Mouse (Mus musculus): Measurements from ENCODE around the gene Mcts2. TPM values are rescaled to one million over a fixed set of nuclear protein-coding genes. Genes with fewer than 3 reads are reported as not detected.

Gene Mcts2
- polyA plus RNA-seq, 1 experiment from 2014 or later = 23.0 TPM

GRCm38 (mm10) chr2:152705993-152706571 lies 19.2 kb downstream of the Mcts2 start:
- 77% methylated on average over 22 of the region's 22 CpGs for WGBS
- H3K27me3 ChIP-seq (replicated peaks) = no peaks in the 10 kb centered on the region
- peak overlapping the region; percentile 92 for H3K27ac ChIP-seq (replicated peaks)
- H3K4me2 ChIP-seq = no peak overlapping the region
- no peak overlapping the region for H3K4me3 ChIP-seq
- no peak for ATAC-seq (ENCODE audit: extremely low read depth, insufficient number of reproducible peaks, low FRiP score, low TSS enrichment)
- peak overlapping the region; percentile 56 for H3K9ac ChIP-seq
- peaks cover 33% of the 10 kb centered on the region for H3K4me1 ChIP-seq
- H3K36me3 ChIP-seq = peaks cover 62% of the 10 kb centered on the region
- no peaks in the 10 kb centered on the region for H3K9me3 ChIP-seq

- peak overlapping the region; percentile 53 for H3K4me3 ChIP-seq
- H3K9me3 ChIP-seq = no peaks in the 10 kb centered on the region
- ATAC-seq (ENCODE audit: extremely low read depth, insufficient number of reproducible peaks, low FRiP score, low TSS enrichment) = no peak; the same call in 1 of the 2 replicates
- no peaks in the 10 kb centered on the region for H3K27me3 ChIP-seq (replicated peaks)
- H3K4me1 ChIP-seq = peaks cover 33% of the 10 kb centered on the region
- H3K36me3 ChIP-seq = peaks cover 51% of the 10 kb centered on the region
- WGBS = 6% methylated on average over 7 of the region's 7 CpGs
- H3K27ac ChIP-seq (replicated peaks) = peak overlapping the region; percentile 92
- peak overlapping the region; percentile 86 for H3K9ac ChIP-seq
- peak overlapping the region; percentile 73 for H3K4me2 ChIP-seq
Observed at GRCm38 (mm10) chr2:152707186-152707585, 20.4 kb downstream of the Mcts2 start.

DNA sequence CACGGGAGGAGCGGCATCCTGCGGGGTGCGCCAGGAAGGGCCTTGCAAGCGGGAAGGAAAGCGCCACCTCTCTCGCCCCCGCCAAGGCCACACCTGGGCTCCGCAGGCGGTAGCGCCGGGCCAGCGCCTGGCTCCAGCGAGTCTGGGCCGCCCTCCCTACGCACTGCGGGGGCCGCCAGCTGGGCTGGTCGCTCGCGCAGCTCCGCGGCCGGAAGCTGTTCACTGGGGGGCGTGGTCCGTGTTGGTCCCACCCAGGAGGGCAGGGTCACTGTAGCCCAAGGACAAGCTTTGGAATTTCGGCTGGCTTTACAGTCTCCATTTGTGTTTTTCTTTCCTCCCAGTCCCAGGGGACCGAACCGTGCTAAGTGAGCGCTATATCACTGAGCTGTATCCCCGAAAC lies 20.8 kb downstream of the Mcts2 start:
- ATAC-seq (ENCODE audit: extremely low read depth, insufficient number of reproducible peaks, low FRiP score, low TSS enrichment) = peak; percentile 79
- H3K9ac ChIP-seq = peak overlapping the region; percentile 86
- peak overlapping the region; percentile 92 for H3K27ac ChIP-seq (replicated peaks)
- no peaks in the 10 kb centered on the region for H3K27me3 ChIP-seq (replicated peaks)
- peak overlapping the region; percentile 53 for H3K4me3 ChIP-seq
- H3K9me3 ChIP-seq = no peaks in the 10 kb centered on the region
- peak overlapping the region; percentile 73 for H3K4me2 ChIP-seq
- H3K36me3 ChIP-seq = peaks cover 47% of the 10 kb centered on the region
- 2% methylated on average over 31 of the region's 31 CpGs for WGBS
- peaks cover 33% of the 10 kb centered on the region for H3K4me1 ChIP-seq

DNA sequence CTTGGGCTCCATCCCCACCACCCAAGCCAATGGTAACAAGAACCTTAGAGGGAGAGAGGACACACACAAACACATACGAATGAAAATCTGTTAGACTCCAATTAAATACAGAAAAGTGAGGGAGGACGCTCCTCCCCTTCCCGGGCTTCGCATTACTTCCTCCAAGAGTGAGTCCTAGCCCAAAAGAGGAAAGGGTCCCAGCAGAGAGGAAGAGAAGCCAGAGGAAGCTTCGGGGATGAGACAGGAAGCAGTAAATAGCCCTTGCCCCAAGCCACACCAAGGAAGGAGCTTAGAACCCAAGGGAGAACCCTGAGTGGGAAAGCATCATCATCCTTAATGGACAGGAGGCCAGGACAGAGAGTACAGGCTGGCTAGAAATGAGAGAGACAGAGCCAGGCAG lies 22.2 kb downstream of the Mcts2 start:
- Histone ChIP-seq H3K9ac (no peak overlapping the region), H3K4me3 (no peak overlapping the region), H3K4me2 (no peak overlapping the region), H3K4me1 (peaks cover 33% of the 10 kb centered on the region), H3K9me3 (no peaks in the 10 kb centered on the region), H3K27me3 (replicated peaks) (no peaks in the 10 kb centered on the region), H3K27ac (replicated peaks) (no peak overlapping the region), H3K36me3 (peaks cover 32% of the 10 kb centered on the region)
- 83% methylated on average over 5 of the region's 5 CpGs for whole genome bisulfite sequencing
- no peak for ATAC-seq (ENCODE audit: extremely low read depth, insufficient number of reproducible peaks, low FRiP score, low TSS enrichment)

DNA sequence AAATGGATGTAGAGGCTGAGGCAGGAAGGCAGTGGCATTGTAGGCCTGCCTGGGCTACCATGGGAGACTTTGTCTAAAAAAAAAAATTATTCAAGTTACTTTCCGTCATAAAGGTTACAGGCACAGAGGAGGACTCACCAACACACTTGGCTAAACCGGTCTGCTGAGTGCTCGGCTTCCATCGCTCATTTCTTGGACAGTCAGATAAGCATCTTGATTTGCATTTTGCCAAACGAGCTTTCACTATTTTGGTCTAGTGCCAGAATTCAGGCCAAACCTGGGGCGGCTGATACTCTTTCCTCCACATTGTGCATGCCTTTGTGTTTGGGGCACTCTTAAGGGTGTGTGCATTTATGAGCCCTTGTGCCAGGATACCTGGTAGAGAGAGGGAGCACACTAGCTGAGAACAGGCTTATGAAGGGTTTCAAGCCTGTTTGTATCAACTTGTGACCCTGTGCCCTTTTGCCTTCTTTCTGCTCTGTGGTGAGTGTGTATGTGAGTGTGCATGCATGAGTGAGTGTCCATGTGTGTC lies 29.5 kb downstream of the Mcts2 start:
- no peak overlapping the region for H3K4me3 ChIP-seq

GRCm38 (mm10) chr2:152717652-152718051 lies 30.8 kb downstream of the Mcts2 start:
- Histone ChIP-seq H3K4me1 (peaks cover 3% of the 10 kb centered on the region), H3K36me3 (no peaks in the 10 kb centered on the region), H3K27ac (replicated peaks) (no peak overlapping the region), H3K4me3 (no peak overlapping the region), H3K9me3 (no peaks in the 10 kb centered on the region), H3K27me3 (replicated peaks) (0 out of 2 replicates have a peak, but pooled peaks cover 4% of the 10 kb centered on the region), H3K9ac (no peak overlapping the region), H3K4me2 (no peak overlapping the region)
- ATAC-seq (ENCODE audit: extremely low read depth, insufficient number of reproducible peaks, low FRiP score, low TSS enrichment) = no peak
- WGBS = 66% methylated on average over 11 of the region's 11 CpGs

More for the DNA sequence above, 29.5 kb downstream of the Mcts2 start:
- Histone ChIP-seq H3K9ac (no peak overlapping the region), H3K4me1 (peaks cover 3% of the 10 kb centered on the region), H3K36me3 (no peaks in the 10 kb centered on the region), H3K9me3 (no peaks in the 10 kb centered on the region), H3K27ac (replicated peaks) (no peak overlapping the region), H3K27me3 (replicated peaks) (no peaks in the 10 kb centered on the region), H3K4me2 (no peak overlapping the region)
- 54% methylated on average over 6 of the region's 6 CpGs for WGBS
- no peak for ATAC-seq (ENCODE audit: extremely low read depth, insufficient number of reproducible peaks, low FRiP score, low TSS enrichment)

GRCm38 (mm10) chr2:152718076-152718475 lies 31.2 kb downstream of the Mcts2 start:
- 49% methylated on average over 6 of the region's 6 CpGs for WGBS
- Histone ChIP-seq H3K9ac (no peak overlapping the region), H3K9me3 (no peaks in the 10 kb centered on the region), H3K4me1 (peaks cover 3% of the 10 kb centered on the region), H3K27ac (replicated peaks) (no peak overlapping the region), H3K36me3 (no peaks in the 10 kb centered on the region), H3K27me3 (replicated peaks) (peaks cover 5% of the 10 kb centered on the region; the same call in 1 of the 2 replicates), H3K4me2 (no peak overlapping the region), H3K4me3 (no peak overlapping the region)
- ATAC-seq (ENCODE audit: extremely low read depth, insufficient number of reproducible peaks, low FRiP score, low TSS enrichment) = no peak

GRCm38 (mm10) chr2:152723651-152724331 lies 37.0 kb downstream of the Mcts2 start:
- Histone ChIP-seq H3K4me2 (peak overlapping the region; percentile 77), H3K27ac (replicated peaks) (peak overlapping the region; percentile 15; the same call in 1 of the 2 replicates), H3K9me3 (no peaks in the 10 kb centered on the region), H3K27me3 (replicated peaks) (peaks cover 12% of the 10 kb centered on the region), H3K4me3 (peak overlapping the region; percentile 50), H3K9ac (peak overlapping the region; percentile 80), H3K36me3 (no peaks in the 10 kb centered on the region), H3K4me1 (peaks cover 39% of the 10 kb centered on the region)
- WGBS = 5% methylated on average over 37 of the region's 37 CpGs
- no peak for ATAC-seq (ENCODE audit: extremely low read depth, insufficient number of reproducible peaks, low FRiP score, low TSS enrichment)

- Histone ChIP-seq H3K4me3 (peak overlapping the region; percentile 50), H3K36me3 (no peaks in the 10 kb centered on the region), H3K4me1 (peaks cover 42% of the 10 kb centered on the region), H3K27ac (replicated peaks) (peak overlapping the region; percentile 15; the same call in 1 of the 2 replicates), H3K9ac (peak overlapping the region; percentile 80), H3K4me2 (peak overlapping the region; percentile 77), H3K27me3 (replicated peaks) (peaks cover 12% of the 10 kb centered on the region), H3K9me3 (no peaks in the 10 kb centered on the region)
- no peak for ATAC-seq (ENCODE audit: extremely low read depth, insufficient number of reproducible peaks, low FRiP score, low TSS enrichment)
- 59% methylated on average over 3 of the region's 3 CpGs for WGBS
Observed at GRCm38 (mm10) chr2:152724332-152724723, 37.5 kb downstream of the Mcts2 start.

DNA sequence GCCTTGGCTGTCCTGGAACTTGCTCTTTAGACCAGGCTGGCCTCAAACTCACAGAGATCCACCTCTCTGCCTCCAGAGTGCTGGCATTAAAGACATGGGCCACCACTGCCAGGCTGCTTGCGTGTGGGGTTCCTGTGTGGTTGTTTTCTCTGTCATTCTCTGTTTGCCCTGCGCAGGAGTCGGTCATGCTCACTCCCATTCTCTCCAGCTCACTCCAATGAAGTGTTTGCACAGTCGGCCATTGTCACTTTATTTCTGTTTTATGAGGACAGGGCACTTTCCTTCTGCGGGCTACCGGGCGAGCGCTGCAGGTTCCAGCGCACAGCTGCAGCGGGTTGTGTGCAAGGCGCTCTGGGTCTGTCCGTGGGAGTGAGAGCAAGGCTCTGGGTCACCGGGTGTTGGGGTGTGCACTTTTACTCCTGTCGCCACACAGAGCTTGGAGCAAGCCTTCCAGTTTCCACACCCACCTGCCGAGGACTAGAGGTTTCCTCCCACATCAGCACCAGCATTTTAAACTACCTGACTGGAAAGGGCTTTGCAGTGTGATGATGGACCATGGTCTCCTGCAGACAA lies 38.4 kb downstream of the Mcts2 start:
- no peak for ATAC-seq (ENCODE audit: extremely low read depth, insufficient number of reproducible peaks, low FRiP score, low TSS enrichment)
- no peaks in the 10 kb centered on the region for H3K36me3 ChIP-seq
- no peak overlapping the region for H3K27ac ChIP-seq (replicated peaks)
- no peaks in the 10 kb centered on the region for H3K9me3 ChIP-seq
- H3K27me3 ChIP-seq (replicated peaks) = peaks cover 12% of the 10 kb centered on the region
- no peak overlapping the region; the same call in 1 of the 2 replicates for H3K9ac ChIP-seq
- H3K4me2 ChIP-seq = no peak overlapping the region
- no peak overlapping the region for H3K4me3 ChIP-seq
- WGBS = 70% methylated on average over 15 of the region's 15 CpGs
- H3K4me1 ChIP-seq = peaks cover 51% of the 10 kb centered on the region

DNA sequence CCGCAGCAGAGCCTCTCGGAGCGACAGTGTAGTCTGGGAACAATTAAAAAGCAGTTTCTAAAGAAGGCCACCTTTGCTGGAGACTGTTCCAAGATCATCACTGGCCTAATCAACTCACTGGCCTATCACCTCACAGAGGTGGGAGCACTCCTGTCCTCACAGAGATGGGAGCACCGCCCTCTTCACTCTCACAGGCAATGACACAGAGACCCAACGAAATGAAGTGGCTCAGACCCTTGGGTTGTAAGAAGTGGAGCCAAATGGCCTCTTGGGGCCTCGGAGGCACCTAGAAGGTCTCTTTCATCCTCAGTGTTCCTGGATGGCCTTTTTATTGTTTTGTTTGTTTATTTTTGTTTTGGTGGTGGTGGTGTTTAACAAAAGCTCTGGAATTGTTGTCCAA lies 39.4 kb downstream of the Mcts2 start:
- peaks cover 53% of the 10 kb centered on the region for H3K4me1 ChIP-seq
- no peaks in the 10 kb centered on the region for H3K36me3 ChIP-seq
- H3K4me3 ChIP-seq = no peak overlapping the region
- peaks cover 12% of the 10 kb centered on the region for H3K27me3 ChIP-seq (replicated peaks)
- WGBS = 81% methylated on average over 6 of the region's 6 CpGs
- H3K4me2 ChIP-seq = no peak overlapping the region
- H3K27ac ChIP-seq (replicated peaks) = no peak overlapping the region
- no peaks in the 10 kb centered on the region for H3K9me3 ChIP-seq
- no peak for ATAC-seq (ENCODE audit: extremely low read depth, insufficient number of reproducible peaks, low FRiP score, low TSS enrichment)
- no peak overlapping the region for H3K9ac ChIP-seq

Data from heart, embryonic 13.5 days (tissue).